Mouse (Mus musculus) layer of hippocampus, adult 2 months (tissue): ENCODE measurements around the gene Gm10681. TPM values are rescaled to one million over a fixed set of nuclear protein-coding genes. Genes with fewer than 3 reads are reported as not detected.
"Not testable (repeated sequence)": the region's sequence is repeated elsewhere in the genome, so short reads cannot be mapped to it uniquely, and the experiment has no call there.

Source experiments
- DNase-seq, 2 experiments: peaks; one replicate each; pipeline ENCODE4 v3.0.0; 2022; ENCODE audit warnings: low spot score in 2 of 2
- H3K27ac ChIP-seq: fragments of 200-600 bp; 2 replicates; pipeline ENCODE4 v1.8.1; 2022
- H3K4me3 ChIP-seq: fragments of 200-600 bp; 2 replicates; pipeline ENCODE4 v1.8.1; 2022; ENCODE audit warnings: mild to moderate bottlenecking
- total RNA-seq, 2 experiments: library from RNA; stranded (reverse); gene quantifications; 2 replicates each; pipeline ENCODE4 v1.2.3; 2021

Gene Gm10681
- total RNA-seq, 2 experiments from 2014 or later = not detected

GRCm38 (mm10) chr3:98547641-98548040 lies 41.0 kb downstream of the Gm10681 start:
- not testable (repeated sequence) for DNase-seq, H3K27ac ChIP-seq, H3K4me3 ChIP-seq

DNA sequence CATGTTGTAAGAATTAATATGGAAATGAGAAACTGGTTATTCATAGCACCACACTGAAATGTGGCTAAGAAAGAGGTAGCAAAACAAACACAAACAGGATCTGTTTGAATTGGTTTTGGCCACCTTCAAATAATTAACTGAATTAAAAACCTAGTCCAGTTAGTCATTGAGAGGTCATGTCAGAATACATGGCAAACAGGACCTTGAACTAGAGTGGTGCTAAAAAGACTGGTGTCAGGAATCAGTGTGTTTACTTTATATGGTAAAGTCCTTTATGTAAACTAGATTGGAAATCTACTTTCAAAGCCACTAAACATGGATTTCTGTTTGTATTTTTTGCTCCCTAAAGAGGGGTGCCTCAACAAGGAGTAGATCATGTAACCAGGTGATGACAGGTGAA lies 63.6 kb downstream of the Gm10681 start:
- H3K27ac ChIP-seq, DNase-seq, H3K4me3 ChIP-seq: not testable (repeated sequence)

GRCm38 (mm10) chr3:98524552-98524951 lies 64.1 kb downstream of the Gm10681 start:
- DNase-seq, H3K27ac ChIP-seq, H3K4me3 ChIP-seq: not testable (repeated sequence)

DNA sequence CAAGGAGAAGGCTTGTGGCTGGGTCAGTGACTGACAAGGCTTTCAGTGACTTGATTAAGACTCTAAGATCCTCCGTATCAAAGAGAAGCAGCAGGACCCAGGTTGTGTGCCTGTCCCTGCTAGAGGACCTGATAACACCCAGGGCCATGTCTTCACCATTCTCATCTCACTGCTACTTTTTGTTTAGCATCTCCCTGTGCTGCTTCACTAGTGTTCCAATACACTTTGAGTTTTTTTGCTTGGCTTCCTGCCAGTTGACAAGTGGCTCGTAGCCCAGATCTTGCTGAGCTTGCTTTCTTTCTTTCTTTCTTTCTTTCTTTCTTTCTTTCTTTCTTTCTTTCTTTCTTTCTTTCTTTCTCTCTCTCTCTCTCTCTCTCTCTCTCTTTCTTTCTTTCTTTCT lies 65.8 kb downstream of the Gm10681 start:
- H3K27ac ChIP-seq, DNase-seq, H3K4me3 ChIP-seq: not testable (repeated sequence)

DNA sequence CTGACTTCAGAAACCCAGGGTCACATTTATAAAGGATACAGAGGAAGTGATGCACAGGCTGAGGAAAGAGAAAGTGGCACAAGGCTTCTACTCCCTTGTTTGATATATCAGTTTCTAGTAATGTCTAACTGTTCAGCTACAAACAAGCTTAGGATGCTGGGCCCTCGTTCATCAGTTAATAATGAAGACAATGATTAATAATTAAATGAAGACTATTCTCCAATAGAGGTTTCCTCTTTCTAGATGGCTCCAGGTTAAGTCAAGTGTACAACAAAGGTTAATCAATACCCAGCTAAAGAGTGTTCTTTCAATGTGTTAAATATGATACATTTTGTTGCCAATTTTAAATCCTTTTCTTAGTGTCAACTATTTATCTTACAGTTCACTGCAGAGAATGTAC lies 78.2 kb downstream of the Gm10681 start, which contains the start of gene Hsd3b4:
Gene Hsd3b4 (minus strand): TSS at position 101 of the 400 bp plus-strand sequence.
- not testable (repeated sequence) for H3K4me3 ChIP-seq, H3K27ac ChIP-seq, DNase-seq

- DNase-seq, H3K27ac ChIP-seq: not testable (repeated sequence)
Observed at GRCm38 (mm10) chr3:98507229-98507628, 81.4 kb downstream of the Gm10681 start.

More at GRCm38 (mm10) chr3:98507229-98507628, 81.4 kb downstream of the Gm10681 start:
- H3K4me3 ChIP-seq = not testable (repeated sequence)

Other genes starting within 250 kb of the Gm10681 start
- gene Phgdh, start 248.8 kb downstream of the Gm10681 start, total RNA-seq = 10 to 100 TPM; 66.8 to 82.0 TPM
- 10 to 100 TPM; 28.5 to 29.1 TPM for gene Zfp697, start 206.3 kb downstream of the Gm10681 start, total RNA-seq
- gene Gm4450, start 131.7 kb downstream of the Gm10681 start, total RNA-seq = not detected
- not detected for gene Hsd3b4, start 78.3 kb downstream of the Gm10681 start, total RNA-seq
- gene Hsd3b5, start 41.4 kb upstream of the Gm10681 start, total RNA-seq = not detected
- under 1 TPM in 1 of 2 experiments, not detected in 1; 0.10 TPM for gene Hsd3b2, start 135.7 kb upstream of the Gm10681 start, total RNA-seq
- gene Hsd3b3, start 174.3 kb upstream of the Gm10681 start, total RNA-seq = not detected
- gene Hsd3b6, start 225.6 kb upstream of the Gm10681 start, total RNA-seq = not detected